Mouse (Mus musculus) stomach, embryonic 14.5 days (tissue): Measurements from ENCODE around the gene Aurkb. TPM values are rescaled to one million over a fixed set of nuclear protein-coding genes. Genes with fewer than 3 reads are reported as not detected.

Experiments used
- ATAC-seq: fragments of 200-750 bp; cut with Nextera tagmentation; 2 replicates; pipeline ENCODE4 v1.8.0; 2017; ENCODE audit warnings: low read depth, moderate TSS enrichment; ENCODE audit not compliant: insufficient number of reproducible peaks, insufficient read depth, low FRiP score
- H3K27ac ChIP-seq: fragments of 300-500 bp; sonication (generic); 2 replicates; pipeline ENCODE4 v1.5.1; 2014; ENCODE audit warnings: mild to moderate bottlenecking, low read length, moderate library complexity, mixed read lengths
- H3K27me3 ChIP-seq: fragments of 300-500 bp; sonication (generic); 2 replicates; pipeline ENCODE4 v1.6.1; 2014; ENCODE audit warnings: low read length, control low read depth, mixed read lengths; ENCODE audit not compliant: control insufficient read depth, insufficient read depth
- H3K36me3 ChIP-seq: fragments of 300-500 bp; sonication (generic); 2 replicates; pipeline ENCODE4 v1.6.1; 2014; ENCODE audit warnings: mild to moderate bottlenecking, control low read depth, low read length, moderate library complexity, mixed read lengths; ENCODE audit not compliant: control insufficient read depth, insufficient read depth
- H3K4me1 ChIP-seq: fragments of 300-500 bp; sonication (generic); 2 replicates; pipeline ENCODE4 v1.6.1; 2014; ENCODE audit warnings: low read length, control low read depth, mixed read lengths; ENCODE audit not compliant: control insufficient read depth, insufficient read depth
- H3K4me2 ChIP-seq: fragments of 300-500 bp; sonication (generic); replicated peaks from 2 replicates; pipeline ENCODE4 v1.6.1; 2014; ENCODE audit warnings: low read depth, low read length, control low read depth
- H3K4me3 ChIP-seq: fragments of 300-500 bp; sonication (generic); 2 replicates; pipeline ENCODE4 v1.5.1; 2014; ENCODE audit warnings: low read depth, low read length, control low read depth
- H3K9ac ChIP-seq: fragments of 300-500 bp; sonication (generic); replicated peaks from 2 replicates; pipeline ENCODE4 v1.6.1; 2014; ENCODE audit warnings: low read depth, mild to moderate bottlenecking, control low read depth, low read length, moderate library complexity, mixed read lengths
- H3K9me3 ChIP-seq: fragments of 300-500 bp; sonication (generic); 2 replicates; pipeline ENCODE4 v1.6.1; 2016; ENCODE audit warnings: low read depth, low read length, control low read depth; ENCODE audit not compliant: control insufficient read depth
- WGBS: fragments of 180-500 bp; shearing (Covaris S2); extraction: QIAGEN DNeasy Blood & Tissue Kit; methylation state at CpG from one replicate; pipeline ENCODE4 v1.1.7; 2014; 5-methylcytosine and 5-hydroxymethylcytosine counted together
- polyA plus RNA-seq: library from polyadenylated mRNA; unstranded; fragments of >200 nt; fragmentation: Nextera tagmentation; extraction: Ambion mirVana; gene quantifications from 2 replicates; pipeline ENCODE4 v1.2.1, GENCODE M21; 2014

Gene Aurkb
- polyA plus RNA-seq, 1 experiment from 2014 or later, result 153 TPM

DNA sequence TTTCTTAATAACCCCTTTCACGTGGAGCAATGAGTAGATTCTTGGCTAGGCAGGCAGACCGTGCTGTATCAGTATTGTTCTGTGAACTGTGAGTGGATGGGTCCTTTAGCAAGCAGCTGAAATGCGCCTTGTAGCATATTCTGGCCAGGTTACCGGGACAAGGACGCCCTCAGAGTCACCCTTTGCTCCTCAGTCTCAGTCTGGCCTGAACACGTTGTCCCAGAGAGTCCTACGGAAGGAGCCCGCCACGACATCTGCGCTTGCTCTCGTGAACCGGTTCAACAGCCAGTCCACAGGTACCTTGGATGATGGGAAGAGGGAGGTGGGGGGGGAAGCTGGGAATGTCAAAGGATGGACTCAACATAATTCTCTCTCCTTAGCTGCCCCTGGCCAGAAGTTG, 2.1 kb downstream of the Aurkb start:
- H3K9ac ChIP-seq, result no peak overlapping the region
- ATAC-seq, result no peak
- H3K27me3 ChIP-seq, result no peaks in the 10 kb centered on the region
- H3K4me2 ChIP-seq, result 0 out of 2 replicates have a peak overlapping the region, but pooled peaks have one; percentile 65
- no peak overlapping the region for H3K27ac ChIP-seq
- peaks cover 22% of the 10 kb centered on the region for H3K36me3 ChIP-seq
- H3K4me3 ChIP-seq, result no peak overlapping the region
- H3K9me3 ChIP-seq, result no peaks in the 10 kb centered on the region
- WGBS, result 81% methylated on average over 12 of the region's 12 CpGs
- H3K4me1 ChIP-seq, result peaks cover 9% of the 10 kb centered on the region

DNA sequence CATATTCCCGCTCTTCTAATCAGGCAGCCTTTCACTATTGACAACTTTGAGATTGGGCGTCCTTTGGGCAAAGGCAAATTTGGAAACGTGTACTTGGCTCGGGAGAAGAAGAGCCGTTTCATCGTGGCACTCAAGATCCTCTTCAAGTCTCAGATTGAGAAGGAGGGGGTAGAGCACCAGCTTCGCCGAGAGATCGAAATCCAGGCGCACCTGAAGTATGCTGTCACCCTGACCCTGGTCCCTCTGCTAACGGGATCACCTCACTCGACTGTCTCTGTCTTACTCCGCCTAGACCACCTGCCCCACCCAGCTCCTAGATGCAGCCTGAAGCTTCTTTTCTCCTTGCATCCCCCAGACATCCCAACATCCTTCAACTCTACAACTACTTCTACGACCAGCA, 2.7 kb downstream of the Aurkb start:
- ATAC-seq, result no peak
- Histone ChIP-seq H3K9ac (no peak overlapping the region), H3K4me2 (no peak overlapping the region), H3K27ac (no peak overlapping the region), H3K36me3 (peaks cover 22% of the 10 kb centered on the region), H3K27me3 (no peaks in the 10 kb centered on the region), H3K4me1 (peaks cover 9% of the 10 kb centered on the region), H3K9me3 (no peaks in the 10 kb centered on the region), H3K4me3 (no peak overlapping the region)
- 88% methylated on average over 14 of the region's 14 CpGs for WGBS

DNA sequence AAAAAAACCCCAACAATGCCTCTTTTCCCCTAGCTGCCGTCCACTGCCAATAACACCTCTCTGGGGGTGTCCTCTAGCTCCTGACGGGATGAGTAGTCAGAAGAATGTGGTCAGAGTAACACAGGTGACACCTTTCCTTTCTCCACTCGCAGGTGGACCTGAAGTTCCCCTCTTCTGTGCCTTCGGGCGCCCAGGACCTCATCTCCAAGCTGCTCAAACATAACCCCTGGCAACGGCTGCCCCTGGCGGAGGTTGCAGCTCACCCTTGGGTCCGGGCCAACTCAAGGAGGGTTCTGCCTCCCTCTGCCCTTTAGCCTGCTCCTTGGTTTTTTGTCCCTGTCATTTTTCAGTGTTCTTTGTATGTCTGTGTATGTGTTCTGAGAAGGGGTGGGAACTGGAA, 5.3 kb downstream of the Aurkb start:
- Histone ChIP-seq H3K4me2 (no peak overlapping the region), H3K4me3 (no peak overlapping the region), H3K4me1 (peaks cover 9% of the 10 kb centered on the region), H3K9ac (no peak overlapping the region), H3K36me3 (peaks cover 22% of the 10 kb centered on the region), H3K27ac (no peak overlapping the region), H3K9me3 (no peaks in the 10 kb centered on the region), H3K27me3 (no peaks in the 10 kb centered on the region)
- no peak for ATAC-seq
- WGBS, result 92% methylated on average over 8 of the region's 8 CpGs

DNA sequence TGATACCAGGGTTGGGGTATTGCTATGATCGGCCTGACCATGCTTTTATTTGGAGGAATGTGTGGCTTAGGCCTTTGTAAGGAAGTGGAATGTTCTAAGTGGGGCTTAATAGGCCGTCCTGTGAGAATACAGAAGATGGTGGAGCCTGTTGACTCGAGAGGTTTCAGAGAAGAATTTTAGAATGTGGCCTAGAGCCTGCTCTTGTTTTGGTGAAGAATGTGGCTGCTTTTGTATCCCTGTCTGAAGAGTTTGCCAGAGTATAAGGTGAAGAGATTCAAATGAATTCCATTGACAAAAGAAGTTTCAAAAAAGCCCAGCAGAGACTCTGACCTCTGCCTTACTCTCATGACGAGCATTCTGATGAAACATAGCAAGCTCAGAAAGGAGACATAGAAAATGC, 6.3 kb downstream of the Aurkb start:
- Histone ChIP-seq H3K9me3 (no peaks in the 10 kb centered on the region), H3K27ac (no peak overlapping the region), H3K4me3 (no peak overlapping the region), H3K4me1 (peaks cover 4% of the 10 kb centered on the region), H3K4me2 (no peak overlapping the region), H3K9ac (no peak overlapping the region), H3K36me3 (peaks cover 22% of the 10 kb centered on the region), H3K27me3 (no peaks in the 10 kb centered on the region)
- WGBS, result 80% methylated on average over 4 of the region's 4 CpGs
- ATAC-seq, result no peak

DNA sequence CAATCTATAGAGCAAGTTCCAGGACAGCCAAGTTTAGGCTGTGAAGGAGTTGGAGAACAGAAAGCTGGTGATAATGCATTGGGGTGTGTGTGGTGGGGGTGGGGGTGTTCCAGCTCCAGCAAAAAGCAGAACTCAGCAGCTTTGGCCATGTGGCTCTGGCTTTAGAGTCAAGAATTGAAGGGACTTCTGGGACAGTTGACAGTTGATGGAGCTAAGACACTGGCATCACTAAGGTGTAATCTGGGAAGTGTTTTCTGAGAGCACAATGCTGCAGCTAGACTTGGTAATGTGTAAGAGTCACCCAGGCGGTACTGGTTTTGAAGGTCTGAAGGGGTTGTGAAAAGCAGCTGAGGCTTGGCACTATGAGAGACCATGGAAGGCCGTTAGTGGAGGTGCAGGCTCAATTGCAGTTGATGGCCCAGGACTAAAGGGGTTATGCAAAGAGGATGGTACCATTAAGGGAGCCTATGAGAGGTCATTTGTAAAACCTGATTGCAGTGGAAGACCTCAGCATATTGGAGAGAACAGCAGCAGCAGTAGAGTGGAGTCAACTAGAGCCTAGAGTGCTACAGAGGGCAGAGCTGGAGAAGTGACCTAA, 7.5 kb downstream of the Aurkb start:
- H3K27me3 ChIP-seq, result no peaks in the 10 kb centered on the region
- H3K9ac ChIP-seq, result no peak overlapping the region
- peaks cover 22% of the 10 kb centered on the region for H3K36me3 ChIP-seq
- WGBS, result 81% methylated on average over 2 of the region's 2 CpGs
- no peaks in the 10 kb centered on the region for H3K9me3 ChIP-seq
- no peaks in the 10 kb centered on the region for H3K4me1 ChIP-seq
- H3K27ac ChIP-seq, result no peak overlapping the region
- ATAC-seq, result no peak
- H3K4me2 ChIP-seq, result no peak overlapping the region
- no peak overlapping the region for H3K4me3 ChIP-seq

DNA sequence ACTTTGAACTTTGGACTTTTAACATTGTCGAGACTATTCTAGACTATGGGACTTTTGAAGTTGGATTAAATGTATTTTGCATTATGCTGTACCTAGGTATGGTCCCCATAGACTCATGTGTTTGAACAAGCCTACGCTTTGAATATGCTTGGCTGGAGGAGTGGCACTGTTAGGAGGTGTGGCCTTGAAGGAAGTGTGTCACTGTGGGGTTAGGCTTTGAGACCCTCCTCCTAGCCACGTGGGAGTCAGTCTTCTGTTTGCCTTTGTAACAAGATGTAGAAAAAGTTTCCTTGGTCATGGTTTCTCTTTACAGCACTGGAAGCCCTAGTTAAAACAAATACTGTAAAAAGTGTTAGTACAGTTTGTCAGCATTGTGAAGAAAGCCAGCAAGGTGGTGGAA, 8.4 kb downstream of the Aurkb start:
- no peak for ATAC-seq
- Histone ChIP-seq H3K9ac (no peak overlapping the region), H3K27ac (no peak overlapping the region), H3K4me3 (no peak overlapping the region), H3K4me2 (no peak overlapping the region), H3K27me3 (no peaks in the 10 kb centered on the region), H3K36me3 (peaks cover 15% of the 10 kb centered on the region), H3K4me1 (peaks cover 4% of the 10 kb centered on the region; the same call in 1 of the 2 replicates), H3K9me3 (no peaks in the 10 kb centered on the region)
- 63% methylated on average over 3 of the region's 3 CpGs for WGBS

DNA sequence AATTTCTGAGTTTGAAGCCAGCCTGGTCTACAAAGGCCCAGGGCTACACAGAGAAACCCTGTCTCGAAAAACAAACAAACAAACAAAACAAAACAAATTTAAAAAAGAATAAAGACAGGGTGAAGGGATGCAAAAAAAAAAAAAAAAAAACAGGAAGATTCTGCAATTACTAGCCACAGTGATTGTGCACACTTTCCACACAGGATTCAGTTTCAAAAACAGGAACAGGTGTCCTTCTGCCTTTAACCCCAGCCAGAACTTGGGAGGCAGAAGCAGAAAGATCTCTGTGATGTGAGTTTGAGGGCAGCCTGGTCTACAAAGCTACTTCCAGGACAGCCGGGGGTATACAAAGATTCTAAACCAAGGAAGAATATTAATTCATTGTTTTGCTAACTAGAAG, 12.8 kb downstream of the Aurkb start:
- Histone ChIP-seq H3K27ac (peak overlapping the region; percentile 77; the same call in 1 of the 2 replicates), H3K36me3 (no peaks in the 10 kb centered on the region), H3K4me2 (peak overlapping the region; percentile 83), H3K4me1 (peaks cover 15% of the 10 kb centered on the region), H3K9me3 (no peaks in the 10 kb centered on the region), H3K9ac (peak overlapping the region; percentile 55), H3K27me3 (no peaks in the 10 kb centered on the region), H3K4me3 (peak overlapping the region; percentile 88)
- ATAC-seq, result no peak
- 76% methylated on average over 2 of the region's 2 CpGs for WGBS

DNA sequence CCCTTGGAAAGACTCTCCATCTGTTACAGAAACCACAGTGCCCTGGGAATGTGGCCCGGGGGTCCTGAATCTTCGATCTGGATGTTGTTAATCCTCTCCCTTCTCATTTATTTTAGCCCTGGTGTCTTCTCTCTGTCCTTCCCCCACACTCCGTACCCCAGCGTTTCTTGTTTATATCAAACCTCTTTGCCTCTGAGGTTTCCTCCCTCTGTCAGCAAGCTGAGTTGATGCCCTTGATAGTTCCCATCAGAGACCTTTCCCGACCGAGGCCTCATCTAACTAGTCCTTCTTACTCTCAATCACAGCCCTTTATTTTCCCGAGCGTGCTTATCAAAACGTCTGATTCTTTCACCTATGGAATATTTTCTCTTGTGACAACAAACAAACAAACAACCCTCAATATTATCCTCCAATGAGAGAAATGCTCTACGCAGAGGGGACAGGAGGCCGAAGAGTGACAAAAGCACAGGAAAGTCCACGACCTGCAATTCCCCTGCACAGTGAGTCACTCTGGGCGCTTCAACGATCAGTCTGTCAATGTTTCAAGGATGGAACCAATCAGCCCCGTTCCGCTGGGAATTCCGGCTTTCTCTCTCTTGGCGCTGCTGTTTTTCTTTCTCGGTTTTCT, 13.4 kb downstream of the Aurkb start:
- Histone ChIP-seq H3K9ac (peak overlapping the region; percentile 55), H3K27me3 (no peaks in the 10 kb centered on the region), H3K4me2 (peak overlapping the region; percentile 83), H3K4me1 (peaks cover 15% of the 10 kb centered on the region), H3K27ac (peak overlapping the region; percentile 77), H3K36me3 (no peaks in the 10 kb centered on the region), H3K9me3 (no peaks in the 10 kb centered on the region), H3K4me3 (peak overlapping the region; percentile 88)
- WGBS, result 1% methylated on average over 19 of the region's 19 CpGs
- ATAC-seq, result no peak
